In genomic region chr9:28190751-28191150, GRCm38 (mm10) we compare ENCODE assay signal across 31 mouse cellular contexts.
"Had no signal": no experiment of that assay in that cellular context is flagged by ENCODE, and none has a peak within 500 bp of the region (broad histone marks: within the 10 kb centered on the region; RNA-seq: fewer than 3 reads in every experiment).

No protein-coding gene starts in this region.

- H3K9ac ChIP-seq: limb, embryonic 12.5 days; limb, embryonic 13.5 days; limb, embryonic 15.5 days; liver, embryonic 12.5 days; liver, embryonic 13.5 days; liver, embryonic 14.5 days; liver, embryonic 15.5 days; liver, postnatal 0 days; lung, embryonic 14.5 days; lung, embryonic 15.5 days; midbrain, embryonic 12.5 days; midbrain, embryonic 13.5 days; midbrain, embryonic 15.5 days; neural tube, embryonic 12.5 days had no signal

- H3K36me3 ChIP-seq: limb, embryonic 10.5 days; limb, embryonic 12.5 days; limb, embryonic 13.5 days; limb, embryonic 15.5 days; liver, embryonic 12.5 days; liver, embryonic 13.5 days; liver, embryonic 15.5 days; lung, embryonic 15.5 days; midbrain, embryonic 12.5 days; midbrain, embryonic 13.5 days; midbrain, embryonic 15.5 days; neural tube, embryonic 12.5 days had no signal

- H3K9me3 ChIP-seq: limb, embryonic 10.5 days; limb, embryonic 12.5 days; limb, embryonic 13.5 days; limb, embryonic 15.5 days; liver, embryonic 12.5 days; liver, embryonic 13.5 days; liver, embryonic 15.5 days; lung, embryonic 15.5 days; megakaryocyte, embryonic 14.5 days; midbrain, embryonic 12.5 days; midbrain, embryonic 13.5 days; midbrain, embryonic 15.5 days; neural tube, embryonic 12.5 days had no signal

- DNase-seq: left cerebral cortex, postnatal 4 days; liver; liver, embryonic 13.5 days; liver, postnatal 0 days; lung, adult 18-20 months; lung, adult 2 months; lung, embryonic 14.5 days; lung, postnatal 10 days; lung, postnatal 14 days; lung, postnatal 36 days; lung, postnatal 4 days; midbrain, embryonic 14.5 days had no signal

- H3K27ac ChIP-seq: limb, embryonic 10.5 days; limb, embryonic 12.5 days; limb, embryonic 13.5 days; limb, embryonic 15.5 days; liver, embryonic 12.5 days; liver, embryonic 13.5 days; liver, embryonic 14.5 days; liver, embryonic 15.5 days; lung, embryonic 15.5 days; macrophage; midbrain, embryonic 12.5 days; midbrain, embryonic 13.5 days; midbrain, embryonic 15.5 days; neural tube, embryonic 12.5 days had no signal

- H3K4me1 ChIP-seq: limb, embryonic 10.5 days; limb, embryonic 12.5 days; limb, embryonic 13.5 days; limb, embryonic 15.5 days; liver, embryonic 12.5 days; liver, embryonic 13.5 days; liver, embryonic 15.5 days; lung, embryonic 15.5 days; megakaryocyte, embryonic 14.5 days; midbrain, embryonic 12.5 days; midbrain, embryonic 13.5 days; midbrain, embryonic 15.5 days; neural tube, embryonic 12.5 days had no signal

- H3K4me3 ChIP-seq: limb, embryonic 10.5 days; limb, embryonic 12.5 days; limb, embryonic 13.5 days; limb, embryonic 15.5 days; liver, embryonic 12.5 days; liver, embryonic 13.5 days; liver, embryonic 15.5 days; lung, embryonic 15.5 days; megakaryocyte, embryonic 14.5 days; midbrain, embryonic 12.5 days; midbrain, embryonic 13.5 days; midbrain, embryonic 15.5 days; myocyte; neural tube, embryonic 12.5 days had no signal

- H3K27me3 ChIP-seq: limb, embryonic 15.5 days; liver, embryonic 12.5 days; liver, embryonic 13.5 days; liver, embryonic 15.5 days; lung, embryonic 15.5 days; megakaryocyte, embryonic 14.5 days; midbrain, embryonic 12.5 days; midbrain, embryonic 15.5 days; neural tube, embryonic 12.5 days had no signal

- H3K4me2 ChIP-seq: limb, embryonic 12.5 days; limb, embryonic 13.5 days; limb, embryonic 15.5 days; liver, embryonic 11.5 days; liver, embryonic 12.5 days; liver, embryonic 13.5 days; liver, embryonic 15.5 days; lung, embryonic 14.5 days; lung, embryonic 15.5 days; midbrain, embryonic 11.5 days; midbrain, embryonic 12.5 days; midbrain, embryonic 13.5 days; midbrain, embryonic 15.5 days; neural tube, embryonic 12.5 days had no signal

- ATAC-seq: liver, embryonic 12.5 days; liver, postnatal 0 days; lung, postnatal 0 days; midbrain, embryonic 13.5 days; midbrain, embryonic 15.5 days; midbrain, embryonic 16.5 days had no signal
